Mouse (Mus musculus) stomach, embryonic 14.5 days (tissue): Measurements from ENCODE around the gene Gdpd3. TPM values are rescaled to one million over a fixed set of nuclear protein-coding genes. Genes with fewer than 3 reads are reported as not detected.

ENCODE experiments used
- ATAC-seq: fragments of 200-750 bp; cut with Nextera tagmentation; 2 replicates; pipeline ENCODE4 v1.8.0; 2017; ENCODE audit warnings: low read depth, moderate TSS enrichment; ENCODE audit not compliant: insufficient number of reproducible peaks, insufficient read depth, low FRiP score
- H3K27ac ChIP-seq: fragments of 300-500 bp; sonication (generic); 2 replicates; pipeline ENCODE4 v1.5.1; 2014; ENCODE audit warnings: mild to moderate bottlenecking, low read length, moderate library complexity, mixed read lengths
- H3K27me3 ChIP-seq: fragments of 300-500 bp; sonication (generic); 2 replicates; pipeline ENCODE4 v1.6.1; 2014; ENCODE audit warnings: low read length, control low read depth, mixed read lengths; ENCODE audit not compliant: control insufficient read depth, insufficient read depth
- H3K36me3 ChIP-seq: fragments of 300-500 bp; sonication (generic); 2 replicates; pipeline ENCODE4 v1.6.1; 2014; ENCODE audit warnings: mild to moderate bottlenecking, control low read depth, low read length, moderate library complexity, mixed read lengths; ENCODE audit not compliant: control insufficient read depth, insufficient read depth
- H3K4me1 ChIP-seq: fragments of 300-500 bp; sonication (generic); 2 replicates; pipeline ENCODE4 v1.6.1; 2014; ENCODE audit warnings: low read length, control low read depth, mixed read lengths; ENCODE audit not compliant: control insufficient read depth, insufficient read depth
- H3K4me2 ChIP-seq: fragments of 300-500 bp; sonication (generic); replicated peaks from 2 replicates; pipeline ENCODE4 v1.6.1; 2014; ENCODE audit warnings: low read depth, low read length, control low read depth
- H3K4me3 ChIP-seq: fragments of 300-500 bp; sonication (generic); 2 replicates; pipeline ENCODE4 v1.5.1; 2014; ENCODE audit warnings: low read depth, low read length, control low read depth
- H3K9ac ChIP-seq: fragments of 300-500 bp; sonication (generic); replicated peaks from 2 replicates; pipeline ENCODE4 v1.6.1; 2014; ENCODE audit warnings: low read depth, mild to moderate bottlenecking, control low read depth, low read length, moderate library complexity, mixed read lengths
- H3K9me3 ChIP-seq: fragments of 300-500 bp; sonication (generic); 2 replicates; pipeline ENCODE4 v1.6.1; 2016; ENCODE audit warnings: low read depth, low read length, control low read depth; ENCODE audit not compliant: control insufficient read depth
- WGBS: fragments of 180-500 bp; shearing (Covaris S2); extraction: QIAGEN DNeasy Blood & Tissue Kit; methylation state at CpG from one replicate; pipeline ENCODE4 v1.1.7; 2014; 5-methylcytosine and 5-hydroxymethylcytosine counted together
- polyA plus RNA-seq: library from polyadenylated mRNA; unstranded; fragments of >200 nt; fragmentation: Nextera tagmentation; extraction: Ambion mirVana; gene quantifications from 2 replicates; pipeline ENCODE4 v1.2.1, GENCODE M21; 2014

Gdpd3 gene
- polyA plus RNA-seq, 1 experiment from 2014 or later = 2.8 TPM

- Histone ChIP-seq H3K9ac (no peak overlapping the region), H3K27ac (no peak overlapping the region), H3K4me1 (no peaks in the 10 kb centered on the region), H3K9me3 (no peaks in the 10 kb centered on the region), H3K27me3 (no peaks in the 10 kb centered on the region), H3K4me3 (no peak overlapping the region), H3K36me3 (no peaks in the 10 kb centered on the region), H3K4me2 (no peak overlapping the region)
- 64% methylated on average over 8 of the region's 8 CpGs for WGBS
- no peak for ATAC-seq
Measured at GRCm38 (mm10) chr7:126815726-126816222, 49.6 kb downstream of the Gdpd3 start.

GRCm38 (mm10) chr7:126816494-126816893 lies 50.4 kb downstream of the Gdpd3 start:
- no peaks in the 10 kb centered on the region for H3K4me1 ChIP-seq
- no peak overlapping the region for H3K4me2 ChIP-seq
- H3K9ac ChIP-seq = no peak overlapping the region
- H3K9me3 ChIP-seq = no peaks in the 10 kb centered on the region
- H3K27me3 ChIP-seq = no peaks in the 10 kb centered on the region
- no peak overlapping the region for H3K27ac ChIP-seq
- WGBS = 90% methylated on average over 8 of the region's 8 CpGs
- no peak for ATAC-seq
- H3K4me3 ChIP-seq = no peak overlapping the region
- no peaks in the 10 kb centered on the region for H3K36me3 ChIP-seq

- Histone ChIP-seq H3K4me1 (no peaks in the 10 kb centered on the region), H3K4me2 (no peak overlapping the region), H3K9me3 (no peaks in the 10 kb centered on the region), H3K27me3 (no peaks in the 10 kb centered on the region), H3K9ac (no peak overlapping the region), H3K36me3 (no peaks in the 10 kb centered on the region), H3K4me3 (no peak overlapping the region), H3K27ac (no peak overlapping the region)
- no peak for ATAC-seq
- WGBS = 79% methylated on average over 7 of the region's 7 CpGs
Measured at GRCm38 (mm10) chr7:126817595-126817994, 51.5 kb downstream of the Gdpd3 start.

GRCm38 (mm10) chr7:126818818-126819217 lies 52.7 kb downstream of the Gdpd3 start:
- Histone ChIP-seq H3K27me3 (0 out of 2 replicates have a peak, but pooled peaks cover 7% of the 10 kb centered on the region), H3K4me3 (no peak overlapping the region), H3K9me3 (no peaks in the 10 kb centered on the region), H3K4me2 (no peak overlapping the region), H3K27ac (no peak overlapping the region), H3K36me3 (no peaks in the 10 kb centered on the region), H3K4me1 (no peaks in the 10 kb centered on the region), H3K9ac (no peak overlapping the region)
- ATAC-seq = no peak
- 28% methylated on average over 1 of the region's 1 CpGs for WGBS

GRCm38 (mm10) chr7:126821835-126822511 lies 55.8 kb downstream of the Gdpd3 start:
- no peak overlapping the region for H3K9ac ChIP-seq
- 29% methylated on average over 7 of the region's 7 CpGs for WGBS
- H3K4me3 ChIP-seq = no peak overlapping the region
- no peaks in the 10 kb centered on the region for H3K9me3 ChIP-seq
- no peak overlapping the region for H3K27ac ChIP-seq
- no peak overlapping the region for H3K4me2 ChIP-seq
- H3K4me1 ChIP-seq = no peaks in the 10 kb centered on the region
- ATAC-seq = peak; percentile 29; the same call in 1 of the 2 replicates
- H3K36me3 ChIP-seq = no peaks in the 10 kb centered on the region
- H3K27me3 ChIP-seq = 0 out of 2 replicates have a peak, but pooled peaks cover 9% of the 10 kb centered on the region

- Histone ChIP-seq H3K9me3 (no peaks in the 10 kb centered on the region), H3K27ac (no peak overlapping the region), H3K9ac (no peak overlapping the region), H3K4me1 (no peaks in the 10 kb centered on the region), H3K36me3 (no peaks in the 10 kb centered on the region), H3K27me3 (0 out of 2 replicates have a peak, but pooled peaks cover 9% of the 10 kb centered on the region), H3K4me3 (no peak overlapping the region), H3K4me2 (peak overlapping the region; percentile 33)
- ATAC-seq = no peak
- WGBS = 17% methylated on average over 9 of the region's 9 CpGs
Measured at GRCm38 (mm10) chr7:126822741-126823140, 56.6 kb downstream of the Gdpd3 start.

- Histone ChIP-seq H3K4me1 (no peaks in the 10 kb centered on the region), H3K36me3 (no peaks in the 10 kb centered on the region), H3K9me3 (no peaks in the 10 kb centered on the region), H3K27me3 (0 out of 2 replicates have a peak, but pooled peaks cover 9% of the 10 kb centered on the region), H3K4me3 (peak overlapping the region; percentile 19), H3K27ac (no peak overlapping the region), H3K9ac (no peak overlapping the region), H3K4me2 (peak overlapping the region; percentile 33)
- 2% methylated on average over 17 of the region's 19 CpGs for WGBS
- ATAC-seq = no peak
Measured at GRCm38 (mm10) chr7:126823202-126823711, 57.1 kb downstream of the Gdpd3 start.

GRCm38 (mm10) chr7:126823940-126824339 lies 57.8 kb downstream of the Gdpd3 start:
- Histone ChIP-seq H3K4me3 (no peak overlapping the region), H3K36me3 (no peaks in the 10 kb centered on the region), H3K4me1 (no peaks in the 10 kb centered on the region), H3K9me3 (no peaks in the 10 kb centered on the region), H3K4me2 (no peak overlapping the region), H3K9ac (no peak overlapping the region), H3K27me3 (0 out of 2 replicates have a peak, but pooled peaks cover 9% of the 10 kb centered on the region), H3K27ac (no peak overlapping the region)
- ATAC-seq = no peak
- 19% methylated on average over 10 of the region's 10 CpGs for WGBS
